Mouse (Mus musculus) right cerebral cortex, adult 18-20 months (tissue): Measurements from ENCODE around the gene Kdm4b.
A peak's percentile ranks its signal among the peaks of the same experiment; 100 is the strongest.

Source experiments
- DNase-seq: peaks from one replicate; pipeline ENCODE4 v3.0.0; 2022; ENCODE audit warnings: mixed read lengths

Kdm4b gene

GRCm38 (mm10) chr17:56325450-56326152, at the start of gene Kdm4b:
Gene Kdm4b (plus strand): TSS chr17:56326062.
- peak; percentile 100 for DNase-seq

GRCm38 (mm10) chr17:56276643-56277566, 49.0 kb upstream of the Kdm4b start, which contains the start of gene Ticam1:
Gene Ticam1 (minus strand): TSS chr17:56276786.
- peak; percentile 89 for DNase-seq

- no peak for DNase-seq
Observed at GRCm38 (mm10) chr17:56277567-56277893, 48.3 kb upstream of the Kdm4b start.

- DNase-seq: no peak
Observed at GRCm38 (mm10) chr17:56278340-56278739, 47.5 kb upstream of the Kdm4b start.

- no peak for DNase-seq
Observed at GRCm38 (mm10) chr17:56279481-56280155, 46.2 kb upstream of the Kdm4b start.

- no peak for DNase-seq
Observed at GRCm38 (mm10) chr17:56281193-56281592, 44.7 kb upstream of the Kdm4b start.

- DNase-seq: peak; percentile 72
Observed at GRCm38 (mm10) chr17:56282802-56283201, 43.1 kb upstream of the Kdm4b start.

- peak; percentile 84 for DNase-seq
Observed at GRCm38 (mm10) chr17:56283316-56283715, 42.5 kb upstream of the Kdm4b start.

GRCm38 (mm10) chr17:56285995-56286394, 39.9 kb upstream of the Kdm4b start:
- DNase-seq: no peak

- no peak for DNase-seq
Observed at GRCm38 (mm10) chr17:56287830-56288229, 38.0 kb upstream of the Kdm4b start.

GRCm38 (mm10) chr17:56288866-56289265, 37.0 kb upstream of the Kdm4b start:
- no peak for DNase-seq

- DNase-seq: no peak
Observed at GRCm38 (mm10) chr17:56289371-56290331, 36.2 kb upstream of the Kdm4b start.

GRCm38 (mm10) chr17:56290388-56291170, 35.3 kb upstream of the Kdm4b start:
- no peak for DNase-seq

- peak; percentile 61 for DNase-seq
Observed at GRCm38 (mm10) chr17:56291171-56291511, 34.7 kb upstream of the Kdm4b start.

- no peak for DNase-seq
Observed at GRCm38 (mm10) chr17:56291826-56292475, 33.9 kb upstream of the Kdm4b start.

GRCm38 (mm10) chr17:56292531-56293222, 33.2 kb upstream of the Kdm4b start, which contains the start of gene Plin3:
Gene Plin3 (minus strand): TSS chr17:56292873.
- DNase-seq: no peak

GRCm38 (mm10) chr17:56293291-56293690, 32.6 kb upstream of the Kdm4b start:
- DNase-seq: no peak

- no peak for DNase-seq
Observed at GRCm38 (mm10) chr17:56294241-56294640, 31.6 kb upstream of the Kdm4b start.

- DNase-seq: no peak
Observed at GRCm38 (mm10) chr17:56296201-56296600, 29.7 kb upstream of the Kdm4b start.

- DNase-seq: no peak
Observed at GRCm38 (mm10) chr17:56298238-56298637, 27.6 kb upstream of the Kdm4b start.
